Mouse (Mus musculus): ENCODE results near the gene Zc3h18. TPM values are rescaled to one million over a fixed set of nuclear protein-coding genes. Genes with fewer than 3 reads are reported as not detected.

The Zc3h18 gene
- total RNA-seq, 2 experiments from 2014 or later: 23.7 to 27.8 TPM

Other genes starting within 250 kb of the Zc3h18 start
- gene Zfpm1, start 94.5 kb upstream of the Zc3h18 start, total RNA-seq (2021): 10 to 100 TPM; 10.6 to 12.8 TPM
- gene Trhr2, start 15.9 kb upstream of the Zc3h18 start, total RNA-seq (2021): not detected
- not detected for gene Il17c, start 45.4 kb downstream of the Zc3h18 start, total RNA-seq (2021)
- 10 to 100 TPM; 23.8 to 28.6 TPM for gene Cyba, start 56.3 kb downstream of the Zc3h18 start, total RNA-seq (2021)
- 1 to 10 TPM; 6.9 to 7.9 TPM for gene Mvd, start 66.8 kb downstream of the Zc3h18 start, total RNA-seq (2021)
- 1 to 10 TPM; 2.5 to 3.1 TPM for gene Snai3, start 84.1 kb downstream of the Zc3h18 start, total RNA-seq (2021)
- 10 to 100 TPM; 26.2 to 28.0 TPM for gene Rnf166, start 99.5 kb downstream of the Zc3h18 start, total RNA-seq (2021)
- 10 to 100 TPM; 12.0 to 13.3 TPM for gene Ctu2, start 99.5 kb downstream of the Zc3h18 start, total RNA-seq (2021)
- 10 to 100 TPM; 24.5 to 30.9 TPM for gene Piezo1, start 174.7 kb downstream of the Zc3h18 start, total RNA-seq (2021)
- 1 to 10 TPM; 5.8 to 8.1 TPM for gene Cdt1, start 191.4 kb downstream of the Zc3h18 start, total RNA-seq (2021)
- gene Aprt, start 200.3 kb downstream of the Zc3h18 start, total RNA-seq (2021): 10 to 100 TPM; 41.4 to 45.2 TPM
- gene Galns, start 234.9 kb downstream of the Zc3h18 start, total RNA-seq (2021): 1 to 10 TPM; 4.5 to 7.4 TPM
- 10 to 100 TPM; 52.7 to 52.8 TPM for gene Trappc2l, start 235.0 kb downstream of the Zc3h18 start, total RNA-seq (2021)
- gene Pabpn1l, start 246.1 kb downstream of the Zc3h18 start, total RNA-seq (2021): not detected